Mouse (Mus musculus) cortical plate, adult 2 months (tissue): ENCODE results near the gene Dcaf4. TPM values are rescaled to one million over a fixed set of nuclear protein-coding genes. Genes with fewer than 3 reads are reported as not detected.

Experiments used
- H3K27ac ChIP-seq: fragments of 200-500 bp; 2 replicates; pipeline ENCODE4 v1.5.1; 2012; ENCODE audit warnings: low read length, control low read depth, inconsistent platforms; ENCODE audit not compliant: insufficient read depth
- H3K4me1 ChIP-seq: fragments of 200-500 bp; 2 replicates; pipeline ENCODE4 v1.6.1; 2011; ENCODE audit warnings: low read length; ENCODE audit not compliant: control insufficient read depth, insufficient read depth
- H3K4me3 ChIP-seq: fragments of 200-500 bp; 2 replicates; pipeline ENCODE4 v1.5.1; 2011; ENCODE audit warnings: mild to moderate bottlenecking, low read length, control low read depth; ENCODE audit not compliant: insufficient read depth
- CTCF ChIP-seq: fragments of 200-500 bp; IDR thresholded peaks from 2 replicates; pipeline ENCODE4 v1.5.1; 2011; ENCODE audit warnings: mild to moderate bottlenecking, control low read depth, low read length; ENCODE audit not compliant: insufficient read depth; ENCODE audit errors: extremely low read depth
- POLR2A ChIP-seq: fragments of 200-500 bp; IDR thresholded peaks from 2 replicates; pipeline ENCODE4 v1.6.1; 2011; ENCODE audit warnings: mild to moderate bottlenecking, low read length, control low read depth; ENCODE audit not compliant: insufficient read depth; ENCODE audit errors: extremely low read depth
- polyA plus RNA-seq: library from polyadenylated mRNA; depleted of rRNA; stranded (reverse); fragments of >200 nt; gene quantifications from 2 replicates; pipeline ENCODE4 v1.2.3, GENCODE M21; 2012

Dcaf4 gene
- polyA plus RNA-seq, 1 experiment = 32.1 TPM

DNA sequence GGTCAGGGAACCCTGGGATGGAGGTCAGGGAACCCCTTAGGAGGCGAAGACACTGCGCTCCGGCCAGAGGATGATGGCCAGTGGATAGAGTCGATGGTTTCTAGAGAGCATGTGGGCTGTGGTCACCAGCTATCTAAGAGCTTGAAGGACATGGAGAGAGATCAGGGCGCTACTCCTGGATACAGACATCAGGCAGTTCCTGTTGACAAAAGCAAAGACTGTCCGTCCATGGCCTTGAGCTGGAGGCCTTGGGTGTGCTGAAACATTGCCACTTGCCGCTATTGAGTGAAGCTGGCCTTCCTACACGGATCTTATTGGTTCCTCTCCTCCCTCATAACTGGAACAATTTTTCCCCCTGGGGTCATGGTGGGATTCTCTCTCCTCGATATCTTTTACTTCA lies 26.1 kb upstream of the Dcaf4 start:
- no peaks in the 10 kb centered on the region for H3K4me1 ChIP-seq
- H3K4me3 ChIP-seq = no peak overlapping the region
- TF ChIP-seq POLR2A = no peak
- TF ChIP-seq CTCF = no peak

DNA sequence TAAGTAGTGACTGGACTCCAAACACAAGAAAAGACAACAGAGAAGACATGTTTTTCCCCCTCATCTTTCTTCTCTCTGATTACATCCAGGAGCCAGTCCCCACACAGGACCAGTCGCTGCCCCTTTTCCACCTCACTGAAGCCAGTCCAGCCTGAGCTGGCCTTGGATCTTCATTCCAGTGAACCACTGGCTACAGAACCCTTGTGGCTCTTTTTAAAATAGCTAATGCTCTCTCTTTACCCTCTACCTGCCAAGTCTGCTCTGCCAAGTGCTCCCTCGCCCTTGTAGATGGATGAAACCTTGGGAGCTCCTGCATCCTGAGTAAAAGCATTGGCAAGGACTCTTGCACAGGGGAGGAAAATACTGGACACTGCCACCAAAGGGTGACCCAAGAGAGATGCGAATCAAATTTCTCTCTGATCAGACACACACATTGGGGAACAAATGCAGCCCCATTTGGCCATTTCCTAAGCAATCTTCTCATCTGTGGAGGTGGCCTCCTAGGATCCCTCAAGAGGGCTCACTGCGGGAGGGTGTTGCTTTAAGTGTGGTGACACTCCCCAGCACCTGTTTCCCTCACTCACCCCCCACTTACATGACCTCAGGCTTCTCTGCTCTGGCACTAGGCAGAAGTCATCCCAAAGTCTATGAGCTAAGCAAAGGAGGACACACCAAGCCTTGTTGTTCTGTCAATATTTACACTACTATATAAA lies 24.9 kb upstream of the Dcaf4 start:
- Histone ChIP-seq H3K4me1 (no peaks in the 10 kb centered on the region), H3K27ac (no peak overlapping the region), H3K4me3 (no peak overlapping the region)
- no peak for TF ChIP-seq POLR2A
- no peak for TF ChIP-seq CTCF

More for the DNA sequence above, 26.1 kb upstream of the Dcaf4 start:
- H3K27ac ChIP-seq = no peak overlapping the region

DNA sequence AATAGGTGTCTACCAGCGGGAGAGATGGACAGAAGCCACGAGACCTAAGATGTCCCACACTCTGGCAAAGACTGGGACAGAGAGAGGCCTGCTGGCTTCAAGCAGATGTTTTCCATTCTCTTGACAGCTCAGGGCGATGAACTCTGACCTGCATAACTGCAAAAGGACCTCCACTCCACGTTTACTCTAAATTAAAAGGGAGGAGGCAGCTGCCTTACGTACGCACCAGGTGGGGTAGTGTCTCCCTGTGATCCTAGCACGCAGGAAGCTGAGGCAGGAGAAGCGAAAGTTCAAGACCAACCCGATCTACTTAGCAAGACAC lies 24.3 kb upstream of the Dcaf4 start:
- H3K27ac ChIP-seq = no peak overlapping the region
- H3K4me3 ChIP-seq = no peak overlapping the region
- TF ChIP-seq POLR2A (no peak), CTCF (no peak)
- no peaks in the 10 kb centered on the region for H3K4me1 ChIP-seq

DNA sequence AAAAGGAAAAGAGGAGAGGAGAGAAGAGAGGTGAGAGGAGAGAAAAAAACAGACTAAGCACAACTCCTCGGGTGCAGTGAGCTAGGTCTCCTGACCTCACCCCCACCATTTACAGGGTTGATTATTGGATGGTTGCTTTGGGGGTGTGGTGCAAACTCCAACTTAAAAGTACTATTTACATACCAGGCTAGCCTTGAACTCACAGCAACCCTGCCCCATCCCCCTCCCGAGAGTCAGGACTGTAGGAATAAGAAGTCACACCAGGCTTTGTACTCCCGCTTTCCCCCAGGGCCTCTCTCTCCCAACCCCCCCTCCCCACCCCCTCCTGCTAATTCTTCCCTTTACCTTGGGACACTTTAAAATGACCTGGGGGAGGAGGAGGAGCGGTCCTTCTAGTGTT lies 23.9 kb upstream of the Dcaf4 start:
- Histone ChIP-seq H3K4me3 (no peak overlapping the region), H3K27ac (no peak overlapping the region), H3K4me1 (no peaks in the 10 kb centered on the region)
- TF ChIP-seq CTCF = no peak
- no peak for TF ChIP-seq POLR2A

DNA sequence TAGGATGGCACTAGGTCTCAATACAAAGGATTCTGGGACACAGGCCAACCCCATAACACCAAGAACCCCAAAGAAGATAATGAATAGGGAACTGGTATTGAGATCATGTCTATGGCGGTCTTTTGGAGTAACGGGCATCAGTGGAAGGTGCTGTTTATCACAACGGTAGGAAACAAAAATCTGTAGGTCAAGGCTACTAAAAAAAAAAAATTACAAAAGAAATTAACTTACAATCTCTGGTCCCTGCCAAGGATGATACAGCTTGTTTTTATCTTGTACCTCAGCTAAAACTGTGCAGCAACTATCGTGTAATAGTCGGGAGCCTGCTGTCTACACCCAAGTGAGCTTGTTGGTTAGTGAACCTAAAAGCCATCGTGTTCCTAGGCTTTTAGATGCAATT lies 23.5 kb upstream of the Dcaf4 start:
- no peaks in the 10 kb centered on the region for H3K4me1 ChIP-seq
- no peak overlapping the region for H3K27ac ChIP-seq
- H3K4me3 ChIP-seq = no peak overlapping the region
- TF ChIP-seq CTCF = no peak
- no peak for TF ChIP-seq POLR2A

DNA sequence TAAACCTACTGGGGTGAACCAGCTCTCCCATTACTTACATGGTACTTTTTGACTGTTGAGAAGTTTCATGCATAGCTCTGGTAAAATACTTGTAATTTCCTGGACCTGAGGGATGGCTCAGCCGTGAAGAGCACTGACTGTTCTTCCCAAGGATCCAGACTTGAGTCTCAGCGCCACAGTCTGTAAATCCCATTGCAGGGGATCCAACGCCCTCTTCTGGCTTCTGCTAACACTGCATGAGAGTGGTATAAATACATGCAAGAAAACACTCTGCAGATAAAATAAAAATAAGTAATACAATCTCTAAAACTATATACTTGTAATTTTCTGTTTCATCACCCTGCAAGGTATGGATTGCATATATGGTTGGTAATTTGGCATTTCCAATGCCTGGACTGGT lies 22.3 kb upstream of the Dcaf4 start:
- no peak overlapping the region for H3K27ac ChIP-seq
- TF ChIP-seq POLR2A = no peak
- no peak for TF ChIP-seq CTCF
- H3K4me3 ChIP-seq = no peak overlapping the region
- no peaks in the 10 kb centered on the region for H3K4me1 ChIP-seq

DNA sequence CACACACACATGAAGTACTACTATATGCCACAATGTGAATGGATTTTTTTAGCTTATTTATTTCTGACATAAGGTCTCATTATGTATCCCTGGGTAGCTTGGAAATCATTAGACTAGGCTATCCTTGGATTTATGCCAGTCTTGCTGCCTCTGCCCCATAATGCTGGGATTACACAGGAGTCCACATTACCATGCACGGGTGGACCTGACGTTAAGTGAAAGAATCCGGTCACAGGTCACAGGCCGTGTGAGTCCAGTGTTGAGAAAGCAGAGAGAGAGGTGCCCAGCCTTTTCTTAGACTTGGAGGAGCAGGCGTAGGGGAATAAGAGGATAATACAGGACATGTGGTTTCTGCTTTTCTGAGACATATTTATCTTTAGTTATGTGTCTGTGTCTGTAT lies 21.0 kb upstream of the Dcaf4 start:
- TF ChIP-seq CTCF (no peak), POLR2A (no peak)
- Histone ChIP-seq H3K27ac (no peak overlapping the region), H3K4me1 (no peaks in the 10 kb centered on the region)

DNA sequence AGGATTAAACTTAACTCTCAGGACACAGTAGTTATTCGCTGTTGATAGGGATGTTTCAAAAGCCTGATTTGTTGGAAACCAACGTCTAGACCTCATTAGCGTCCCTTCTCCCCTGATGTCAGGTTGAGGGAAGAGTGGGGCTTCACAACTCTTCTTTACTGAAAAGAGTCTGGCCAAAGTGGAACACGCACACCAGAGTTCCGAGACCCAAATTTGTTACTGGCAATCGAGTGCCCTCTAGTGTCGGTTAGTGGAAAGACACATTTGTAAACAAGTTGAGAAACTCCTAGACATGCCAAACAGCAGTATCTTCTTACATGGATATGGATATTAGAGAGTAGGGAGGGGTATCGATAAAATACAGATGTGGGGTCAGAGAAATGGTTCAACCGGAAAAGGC lies 18.1 kb upstream of the Dcaf4 start:
- H3K4me3 ChIP-seq = no peak overlapping the region
- no peaks in the 10 kb centered on the region for H3K4me1 ChIP-seq
- TF ChIP-seq CTCF (peak; percentile 81), POLR2A (no peak)
- H3K27ac ChIP-seq = no peak overlapping the region

More for the DNA sequence above, 21.0 kb upstream of the Dcaf4 start:
- no peak overlapping the region for H3K4me3 ChIP-seq

DNA sequence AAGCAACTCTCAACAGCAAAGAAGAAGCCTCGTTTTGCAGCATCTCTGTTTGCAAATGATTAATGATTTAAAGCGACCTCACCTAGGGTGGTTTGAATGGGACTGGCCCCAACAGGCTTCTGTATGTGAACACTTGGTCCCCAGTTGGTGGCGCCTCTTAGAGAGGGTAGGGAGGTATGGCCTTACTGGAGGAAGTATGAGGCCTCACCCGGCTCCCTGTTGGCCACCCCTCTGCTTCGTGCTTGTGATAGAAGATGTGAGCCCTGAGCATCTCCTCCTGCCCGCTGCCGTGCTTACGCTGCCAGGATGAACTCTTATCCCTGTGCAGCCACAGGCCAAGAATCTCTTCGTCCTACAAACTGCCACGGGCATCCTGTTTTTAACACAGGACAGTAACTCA lies 13.7 kb upstream of the Dcaf4 start:
- Histone ChIP-seq H3K4me3 (no peak overlapping the region), H3K27ac (no peak overlapping the region), H3K4me1 (no peaks in the 10 kb centered on the region)
- TF ChIP-seq POLR2A = no peak
- TF ChIP-seq CTCF = no peak

DNA sequence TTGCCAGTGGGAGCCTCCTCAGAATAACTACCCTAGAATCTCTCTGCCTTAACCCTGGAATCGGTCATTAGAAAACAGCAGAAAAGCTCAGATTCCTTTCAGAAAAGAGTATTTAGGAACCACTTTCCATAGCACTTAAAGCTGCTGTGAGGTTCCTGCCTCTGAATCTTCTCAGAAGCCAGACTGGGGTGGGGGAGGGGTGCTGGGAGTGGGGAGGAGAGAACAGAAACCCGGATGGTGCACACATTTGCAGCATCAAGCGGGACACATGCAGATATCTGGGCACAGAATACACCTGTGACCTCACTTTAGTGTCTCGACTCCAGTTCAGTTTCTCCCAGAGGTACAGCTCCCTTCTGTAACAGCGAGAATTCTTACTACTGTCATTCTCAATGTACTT lies 9.7 kb upstream of the Dcaf4 start:
- TF ChIP-seq POLR2A (no peak), CTCF (no peak)
- Histone ChIP-seq H3K4me1 (peaks cover 2% of the 10 kb centered on the region; the same call in 1 of the 2 replicates), H3K4me3 (no peak overlapping the region), H3K27ac (no peak overlapping the region)
